8 mouse cellular contexts compared by ENCODE assay signal in the genomic region with DNA sequence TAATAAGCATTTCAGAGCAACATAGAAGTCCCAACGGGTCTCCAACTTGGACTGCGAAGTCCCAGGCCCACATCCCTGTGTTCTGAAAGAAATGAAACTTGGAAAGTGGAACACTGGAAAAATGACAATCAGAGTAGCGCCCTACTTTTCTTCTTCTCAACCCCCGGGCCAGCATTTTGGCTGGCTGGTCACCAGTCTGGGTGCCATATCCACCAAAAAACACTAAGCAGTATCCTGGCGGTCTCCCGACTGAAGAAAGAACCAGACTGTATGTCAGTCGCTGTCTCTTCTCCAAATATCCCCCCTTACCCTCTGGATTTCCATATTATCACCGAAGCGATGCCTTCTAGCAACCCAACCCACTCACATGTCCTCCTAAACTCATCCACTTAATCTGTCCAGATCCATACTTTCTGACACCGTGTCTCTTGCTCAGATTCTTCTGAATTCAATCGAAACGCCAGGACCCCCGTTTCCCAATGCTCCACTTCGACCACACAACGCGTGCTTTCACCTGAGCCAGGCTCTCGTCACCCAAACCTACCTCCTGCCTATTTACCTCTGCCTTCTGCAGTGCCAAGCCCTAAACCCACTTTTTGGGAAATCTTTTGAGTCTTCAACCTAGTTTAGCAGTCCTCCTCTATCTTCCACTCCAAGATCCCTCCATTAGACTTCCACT. TPM values are rescaled to one million over a fixed set of nuclear protein-coding genes. Genes with fewer than 3 reads are reported as not detected.
DNase-seq lines count a peak whose midpoint lies in the region; ATAC-seq and TF ChIP-seq lines count a peak whose summit lies in the region.

No protein-coding gene starts in this region.

- ATAC-seq in forebrain, embryonic 14.5 days, result no peak
- ATAC-seq in hindbrain, embryonic 13.5 days (ENCODE audit: low FRiP score), result no peak
- ATAC-seq in lung, embryonic 14.5 days (ENCODE audit: insufficient read depth), result no peak; the same call in 1 of the 2 replicates

- WGBS in forebrain, embryonic 14.5 days, result 4% methylated on average over 17 of the region's 17 CpGs
- 5% methylated on average over 17 of the region's 17 CpGs for WGBS in hindbrain, embryonic 13.5 days
- WGBS in lung, embryonic 14.5 days, result 3% methylated on average over 17 of the region's 17 CpGs

- H3K4me2 ChIP-seq in forebrain, embryonic 14.5 days (ENCODE audit: low read length), result peak overlapping the region; percentile 84
- peak overlapping the region; percentile 88 for H3K4me2 ChIP-seq in hindbrain, embryonic 13.5 days
- peak overlapping the region; percentile 61 for H3K4me2 ChIP-seq in lung, embryonic 14.5 days

- peak overlapping the region; percentile 51 for H3K4me3 ChIP-seq in forebrain, embryonic 14.5 days (ENCODE audit: low read depth, low read length)
- H3K4me3 ChIP-seq in hindbrain, embryonic 13.5 days, result peak overlapping the region; percentile 59
- H3K4me3 ChIP-seq in lung, embryonic 14.5 days (ENCODE audit: low read depth, low read length), result peak overlapping the region; percentile 65

- H3K9me3 ChIP-seq in forebrain, embryonic 14.5 days (replicated peaks; ENCODE audit: control insufficient read depth, low read length), result no peaks in the 10 kb centered on the region
- no peaks in the 10 kb centered on the region for H3K9me3 ChIP-seq in hindbrain, embryonic 13.5 days
- H3K9me3 ChIP-seq in lung, embryonic 14.5 days (ENCODE audit: low read depth, low read length), result no peaks in the 10 kb centered on the region

- TF ChIP-seq CTCF in lung, embryonic 14.5 days (IDR thresholded peaks at IDR 0.05; ENCODE audit: low read depth), result no peak

- peaks cover 12% of the 10 kb centered on the region for H3K4me1 ChIP-seq in forebrain, embryonic 14.5 days (ENCODE audit: control insufficient read depth, insufficient read depth, low read length)
- peaks cover 19% of the 10 kb centered on the region for H3K4me1 ChIP-seq in hindbrain, embryonic 13.5 days (replicated peaks)
- H3K4me1 ChIP-seq in lung, embryonic 14.5 days (ENCODE audit: insufficient read depth), result peaks cover 13% of the 10 kb centered on the region

- peak overlapping the region; percentile 66 for H3K9ac ChIP-seq in forebrain, embryonic 14.5 days (ENCODE audit: low read length)
- peak overlapping the region; percentile 77 for H3K9ac ChIP-seq in hindbrain, embryonic 13.5 days
- H3K9ac ChIP-seq in lung, embryonic 14.5 days, result peak overlapping the region; percentile 80

- peak; percentile 51 for DNase-seq in adrenal gland, postnatal 14 days
- no peak for DNase-seq in adrenal gland, adult 8-10 months
- DNase-seq in urinary bladder, postnatal 25 days (ENCODE audit: low spot score), result peak; percentile 11
- DNase-seq in urinary bladder, postnatal 14 days (ENCODE audit: low spot score), result no peak
- DNase-seq in forebrain, embryonic 14.5 days (ENCODE audit: low spot score), result no peak
- peak; percentile 41 for DNase-seq in lung, embryonic 14.5 days
- peak; percentile 31 for DNase-seq in retina, postnatal 1 day

- no peaks in the 10 kb centered on the region for H3K27me3 ChIP-seq in forebrain, embryonic 14.5 days (replicated peaks; ENCODE audit: control insufficient read depth, insufficient read depth, low read length)
- no peaks in the 10 kb centered on the region for H3K27me3 ChIP-seq in hindbrain, embryonic 13.5 days
- no peaks in the 10 kb centered on the region for H3K27me3 ChIP-seq in lung, embryonic 14.5 days (ENCODE audit: insufficient read depth, low read length)

- H3K36me3 ChIP-seq in forebrain, embryonic 14.5 days (ENCODE audit: control insufficient read depth, insufficient read depth, low read length), result no peaks in the 10 kb centered on the region
- H3K36me3 ChIP-seq in hindbrain, embryonic 13.5 days, result no peaks in the 10 kb centered on the region
- H3K36me3 ChIP-seq in lung, embryonic 14.5 days (ENCODE audit: insufficient read depth), result 0 out of 2 replicates have a peak, but pooled peaks cover 5% of the 10 kb centered on the region

- H3K27ac ChIP-seq in forebrain, embryonic 14.5 days (ENCODE audit: low read depth, low read length), result no peak overlapping the region
- H3K27ac ChIP-seq in hindbrain, embryonic 13.5 days, result peak overlapping the region; percentile 96
- peak overlapping the region; percentile 99 for H3K27ac ChIP-seq in lung, embryonic 14.5 days (ENCODE audit: low read depth)

RNA-seq across cellular contexts. Expression of a gene that starts 0.4 kb away (rescaled TPM):
- total RNA-seq in adrenal gland, postnatal 14 days (2021), result 2.8 TPM in 1 of 2 replicates, not detected in the other
- total RNA-seq in adrenal gland, adult 8-10 months (2022), result 1 to 10 TPM in 2 of 4 experiments, not detected in 2; 2.0 to 2.1 TPM
- polyA plus RNA-seq in forebrain, embryonic 14.5 days (2014; fragmentation: Nextera tagmentation; extraction: Ambion mirVana), result not detected in 2 replicates
- polyA plus RNA-seq in hindbrain, embryonic 13.5 days (2015; fragmentation: Nextera tagmentation; extraction: Ambion mirVana), result not detected in 2 replicates
- not detected in 2 replicates for polyA plus RNA-seq in lung, embryonic 14.5 days (2014; fragmentation: Nextera tagmentation; extraction: Ambion mirVana)

RNA-seq across cellular contexts. Expression of a gene that starts 0.8 kb away (rescaled TPM):
- 76.1 and 86.7 TPM in 2 replicates for total RNA-seq in adrenal gland, postnatal 14 days (2021)
- 100 to 1,000 TPM in 1 of 4 experiments, 10 to 100 TPM in 3; 55.5 to 104 (median 76.0) TPM for total RNA-seq in adrenal gland, adult 8-10 months (2022)
- 12.6 and 15.4 TPM in 2 replicates for polyA plus RNA-seq in forebrain, embryonic 14.5 days (2014; fragmentation: Nextera tagmentation; extraction: Ambion mirVana)
- polyA plus RNA-seq in hindbrain, embryonic 13.5 days (2015; fragmentation: Nextera tagmentation; extraction: Ambion mirVana), result 19.7 and 21.1 TPM in 2 replicates
- 43.5 and 44.3 TPM in 2 replicates for polyA plus RNA-seq in lung, embryonic 14.5 days (2014; fragmentation: Nextera tagmentation; extraction: Ambion mirVana)

RNA-seq across cellular contexts. Expression of a gene that starts 47.7 kb away (rescaled TPM):
- 35.4 and 47.3 TPM in 2 replicates for total RNA-seq in adrenal gland, postnatal 14 days (2021)
- 10 to 100 TPM in 2 of 4 experiments, 1 to 10 TPM in 2; 6.2 to 23.7 (median 10.8) TPM for total RNA-seq in adrenal gland, adult 8-10 months (2022)
- 62.4 and 88.3 TPM in 2 replicates for polyA plus RNA-seq in forebrain, embryonic 14.5 days (2014; fragmentation: Nextera tagmentation; extraction: Ambion mirVana)
- 48.7 and 56.4 TPM in 2 replicates for polyA plus RNA-seq in hindbrain, embryonic 13.5 days (2015; fragmentation: Nextera tagmentation; extraction: Ambion mirVana)
- 94.8 and 97.4 TPM in 2 replicates for polyA plus RNA-seq in lung, embryonic 14.5 days (2014; fragmentation: Nextera tagmentation; extraction: Ambion mirVana)

Comparison
In these comparisons a context has a peak if more than half of its experiments do, and no peak if none do; other contexts are left out.
1. DNase-seq: peak in adrenal gland, postnatal 14 days (single experiment), urinary bladder, postnatal 25 days (single experiment), lung, embryonic 14.5 days (single experiment) and retina, postnatal 1 day (single experiment); none in adrenal gland, adult 8-10 months (single experiment), urinary bladder, postnatal 14 days (single experiment) and forebrain, embryonic 14.5 days (single experiment).
2. Peak in every context shown above with its lines, with median percentiles within 50 percentile points of each other: H3K4me2 ChIP-seq, H3K4me3 ChIP-seq and H3K9ac ChIP-seq.